Mouse (Mus musculus) c-Kit-negative CD71-positive TER-119-positive erythroid progenitor cells, embryonic 14.5 days (primary cell): ENCODE results near the gene Sap30bp.

Experiments used
- DNase-seq: peaks from one replicate; pipeline ENCODE4 v3.0.0-alpha.2; 2013; ENCODE audit warnings: low read depth, low spot score

Sap30bp gene

DNA sequence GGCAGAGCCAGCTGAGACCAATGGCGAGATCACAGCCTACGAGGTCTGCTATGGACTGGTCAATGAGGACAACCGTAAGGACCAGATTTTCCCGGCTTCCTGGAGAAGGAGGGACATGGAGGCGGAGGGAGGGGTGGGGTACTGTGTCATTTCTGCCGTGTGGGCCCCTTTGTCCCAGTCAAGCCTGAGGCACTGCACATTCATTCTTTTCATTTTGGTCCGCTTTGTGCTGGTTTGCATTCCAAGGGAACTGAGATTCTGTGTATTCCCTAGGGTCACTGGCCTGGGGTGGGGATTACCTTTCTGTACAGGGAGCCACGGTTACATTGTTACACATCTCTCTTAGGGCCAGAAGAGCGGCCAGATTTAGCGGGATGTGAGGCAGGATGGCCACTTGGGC lies 67.5 kb downstream of the Sap30bp start:
- no peak for DNase-seq

GRCm38 (mm10) chr11:116001725-116002124 lies 68.6 kb downstream of the Sap30bp start:
- no peak for DNase-seq

DNA sequence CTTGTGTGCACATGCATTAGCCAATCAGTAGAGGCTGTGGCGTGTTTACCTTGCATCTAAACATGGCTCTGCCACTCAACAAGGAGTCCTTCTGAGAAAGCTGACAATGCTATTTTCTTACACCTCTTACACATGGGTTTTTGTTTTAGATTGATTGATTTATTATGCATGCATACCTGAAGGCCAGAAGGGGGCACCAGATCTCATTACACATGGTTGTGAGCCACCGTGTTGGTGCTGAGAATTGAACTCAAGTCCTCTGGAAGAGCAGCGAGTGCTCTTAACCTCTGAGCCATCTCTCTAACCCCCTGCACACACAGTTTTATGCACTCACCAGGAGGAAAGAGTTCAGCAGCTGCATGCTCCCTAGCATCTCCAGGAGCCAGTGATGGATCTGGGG lies 69.8 kb downstream of the Sap30bp start:
- DNase-seq, result no peak

DNA sequence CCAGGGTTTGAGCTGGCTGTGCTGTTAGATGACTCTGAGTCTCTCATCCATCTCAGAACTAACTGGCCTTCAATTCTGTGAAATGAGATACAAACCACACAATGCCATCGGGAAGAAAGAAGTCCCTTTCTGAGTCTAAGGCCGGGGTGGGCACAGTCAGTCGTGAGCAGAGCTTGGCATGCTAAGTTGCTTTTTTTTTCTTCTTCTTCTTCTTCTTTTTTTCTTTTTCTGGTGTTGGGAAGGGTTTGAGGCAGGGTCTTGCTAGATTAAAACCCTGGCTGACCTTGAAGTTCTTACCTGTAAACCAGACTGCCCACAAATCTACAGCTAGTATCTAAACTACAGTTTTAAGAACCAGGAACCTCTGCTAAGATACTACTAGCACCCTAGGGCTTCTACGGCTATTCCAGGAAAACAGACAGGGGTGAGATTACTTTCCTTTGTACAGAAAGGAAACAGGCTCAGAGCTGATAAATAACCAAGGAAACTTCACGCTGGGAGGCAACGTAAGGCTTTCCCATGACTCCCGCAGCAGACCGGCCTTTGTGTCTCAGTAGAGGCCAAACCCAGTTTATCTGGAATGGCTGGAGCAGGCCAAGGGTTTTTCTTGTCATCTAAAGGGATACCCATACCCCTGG lies 71.2 kb downstream of the Sap30bp start:
- no peak for DNase-seq

- no peak for DNase-seq
Observed at GRCm38 (mm10) chr11:116004840-116005700, 72.0 kb downstream of the Sap30bp start.

GRCm38 (mm10) chr11:116005701-116006419 lies 72.8 kb downstream of the Sap30bp start:
- DNase-seq, result no peak

DNA sequence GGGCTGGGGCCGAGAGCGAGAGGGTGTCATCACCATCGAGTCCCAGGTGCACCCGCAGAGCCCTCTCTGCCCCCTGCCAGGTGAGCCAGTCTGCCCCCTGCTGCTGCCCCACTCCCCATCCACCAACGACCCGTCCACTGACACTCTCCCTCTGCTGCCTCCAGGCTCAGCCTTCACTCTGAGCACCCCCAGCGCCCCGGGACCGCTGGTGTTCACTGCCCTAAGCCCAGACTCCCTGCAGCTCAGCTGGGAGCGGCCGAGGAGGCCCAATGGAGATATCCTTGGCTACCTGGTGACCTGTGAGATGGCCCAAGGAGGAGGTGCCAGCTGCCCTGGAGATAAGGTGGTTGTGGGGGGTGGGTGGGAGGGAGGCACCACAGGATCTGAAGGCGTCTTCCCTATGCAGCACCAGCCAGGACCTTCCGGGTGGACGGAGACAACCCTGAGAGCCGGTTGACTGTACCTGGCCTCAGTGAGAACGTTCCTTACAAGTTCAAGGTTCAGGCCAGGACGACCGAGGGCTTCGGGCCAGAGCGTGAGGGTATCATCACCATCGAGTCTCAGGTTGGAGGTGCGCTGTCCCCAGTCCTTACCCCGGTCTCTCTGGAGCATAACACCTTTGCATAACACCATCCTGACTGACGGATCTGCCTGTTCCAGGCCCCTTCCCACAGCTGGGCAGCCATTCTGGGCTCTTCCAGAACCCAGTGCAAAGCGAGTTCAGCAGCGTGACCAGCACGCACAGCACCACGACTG lies 74.2 kb downstream of the Sap30bp start:
- no peak for DNase-seq

DNA sequence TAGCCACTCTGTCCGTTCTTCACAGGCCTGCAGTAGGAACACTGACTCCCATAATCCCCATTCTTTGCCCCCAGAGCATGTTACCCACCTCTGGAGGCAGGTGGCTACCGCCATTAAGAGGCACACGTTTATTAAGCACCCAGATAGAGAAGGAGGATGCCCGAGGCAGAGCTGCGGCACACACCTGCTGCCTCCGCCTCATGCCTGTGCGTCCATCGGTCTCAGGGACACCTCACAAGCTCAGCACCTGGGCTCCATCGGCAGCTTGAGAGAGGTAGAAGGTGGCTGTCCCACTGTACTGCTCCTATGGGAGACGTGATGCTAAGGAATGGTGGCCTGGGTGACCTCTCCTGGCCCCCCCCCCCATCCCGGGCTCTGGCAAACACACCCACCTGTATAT lies 75.3 kb downstream of the Sap30bp start:
- no peak for DNase-seq

DNA sequence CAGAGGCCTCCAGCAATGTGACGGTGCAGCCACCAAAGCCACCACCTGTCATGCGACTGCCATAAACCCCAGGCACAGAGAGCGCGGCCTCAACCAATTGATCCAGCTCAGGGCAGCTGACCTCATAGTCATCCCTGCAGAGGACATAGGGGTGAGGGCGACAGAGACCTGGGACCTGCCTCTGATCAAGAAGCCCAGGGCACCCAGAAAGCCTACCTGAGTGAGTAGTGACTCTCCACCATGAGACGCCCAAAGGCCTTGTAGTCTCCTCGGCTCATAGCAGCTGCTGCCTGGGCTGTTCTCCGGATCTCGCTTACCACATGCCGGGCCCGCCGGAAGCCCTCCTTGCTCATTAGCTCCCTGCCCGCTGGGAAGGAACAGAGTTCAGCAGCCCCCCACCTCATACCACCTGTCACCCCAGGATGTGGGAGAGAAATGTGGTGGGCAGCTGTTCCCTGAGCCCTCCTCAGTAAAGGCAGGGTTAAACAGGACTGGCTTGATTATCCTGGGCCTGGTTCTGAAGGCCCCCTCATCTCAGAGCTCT lies 75.8 kb downstream of the Sap30bp start:
- no peak for DNase-seq

DNA sequence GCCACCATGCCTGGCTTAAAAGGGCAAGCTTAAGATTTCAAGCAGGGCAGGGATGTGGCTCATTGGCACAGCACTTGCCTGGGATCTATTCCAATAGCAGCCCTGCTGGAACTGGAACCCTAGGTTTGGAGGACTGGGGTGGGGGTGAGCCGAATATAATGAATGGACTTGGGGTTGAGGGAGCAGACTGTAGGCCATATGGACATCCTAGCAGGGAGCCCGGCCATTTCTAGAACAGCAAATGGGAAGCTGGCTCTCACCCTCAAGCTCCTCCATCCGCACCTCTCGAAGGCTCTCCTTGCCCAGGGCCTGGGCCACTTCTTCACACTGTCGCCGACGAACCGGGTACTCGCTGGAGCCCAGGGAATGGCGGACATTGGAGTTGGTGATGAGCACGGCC lies 76.6 kb downstream of the Sap30bp start:
- no peak for DNase-seq

DNA sequence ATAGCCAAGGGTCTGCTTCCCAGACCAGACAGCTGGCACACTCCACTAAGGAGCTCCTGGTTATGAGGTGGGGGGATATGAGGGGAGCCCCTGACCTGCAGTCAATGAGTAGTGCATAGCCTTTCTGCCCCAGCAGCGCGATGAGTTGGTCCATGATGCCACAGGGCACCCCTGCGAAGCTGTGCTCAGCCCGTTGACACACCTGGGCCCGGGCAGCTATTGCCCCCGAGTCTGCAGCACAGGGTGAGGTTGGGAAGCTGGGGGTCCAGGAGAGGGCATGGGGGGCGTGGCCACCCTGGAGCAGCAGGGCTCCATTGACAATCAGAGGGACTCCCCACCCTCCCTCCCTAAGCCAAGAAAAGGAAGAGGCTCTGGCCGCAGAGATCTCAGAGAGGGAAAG lies 77.1 kb downstream of the Sap30bp start:
- no peak for DNase-seq

- no peak for DNase-seq
Observed at GRCm38 (mm10) chr11:116010948-116011347, 77.9 kb downstream of the Sap30bp start.

GRCm38 (mm10) chr11:116011529-116012261 lies 78.6 kb downstream of the Sap30bp start:
- DNase-seq, result no peak

- DNase-seq, result peak; percentile 56
Observed at GRCm38 (mm10) chr11:116012262-116012947, 79.3 kb downstream of the Sap30bp start, which contains the start of gene Galk1. Gene Galk1 (minus strand): TSS chr11:116012719.

- DNase-seq, result no peak
Observed at GRCm38 (mm10) chr11:116014821-116015220, 81.7 kb downstream of the Sap30bp start.
